Mouse (Mus musculus): ENCODE data around the gene St3gal3. TPM values are rescaled to one million over a fixed set of nuclear protein-coding genes. Genes with fewer than 3 reads are reported as not detected.
A peak's percentile ranks its signal among the peaks of the same experiment; 100 is the strongest.

St3gal3 gene
- polyA plus RNA-seq, 1 experiment from 2014 or later = 8.1 TPM

- H3K27ac ChIP-seq = no peak overlapping the region
- no peak overlapping the region for H3K4me3 ChIP-seq
- H3K27me3 ChIP-seq = no peaks in the 10 kb centered on the region
- no peak overlapping the region for H3K4me2 ChIP-seq
- no peak overlapping the region for H3K9ac ChIP-seq
- no peaks in the 10 kb centered on the region for H3K36me3 ChIP-seq
- H3K9me3 ChIP-seq = no peaks in the 10 kb centered on the region
- ATAC-seq (ENCODE audit: borderline replicate concordance, extremely low read depth, low FRiP score, low TSS enrichment) = no peak
- WGBS = 75% methylated on average over 8 of the region's 8 CpGs
- H3K4me1 ChIP-seq = 0 out of 2 replicates have a peak, but pooled peaks cover 3% of the 10 kb centered on the region
These were observed 91.2 kb downstream of the St3gal3 start for GRCm38 (mm10) chr4:118043331-118044002.

- H3K4me2 ChIP-seq = no peak overlapping the region
- no peak overlapping the region for H3K4me3 ChIP-seq
- WGBS = 66% methylated on average over 7 of the region's 7 CpGs
- H3K27ac ChIP-seq = no peak overlapping the region
- H3K9me3 ChIP-seq = no peaks in the 10 kb centered on the region
- H3K36me3 ChIP-seq = no peaks in the 10 kb centered on the region
- H3K27me3 ChIP-seq = no peaks in the 10 kb centered on the region
- no peak for ATAC-seq (ENCODE audit: borderline replicate concordance, extremely low read depth, low FRiP score, low TSS enrichment)
- no peak overlapping the region for H3K9ac ChIP-seq
- peaks cover 5% of the 10 kb centered on the region; the same call in 1 of the 2 replicates for H3K4me1 ChIP-seq
These were observed 91.9 kb downstream of the St3gal3 start for GRCm38 (mm10) chr4:118042671-118043320.

GRCm38 (mm10) chr4:118041145-118041544 is 93.6 kb downstream of the St3gal3 start:
- Histone ChIP-seq H3K4me1 (peaks cover 15% of the 10 kb centered on the region), H3K36me3 (no peaks in the 10 kb centered on the region), H3K4me2 (no peak overlapping the region), H3K9me3 (no peaks in the 10 kb centered on the region), H3K27ac (no peak overlapping the region), H3K27me3 (no peaks in the 10 kb centered on the region), H3K9ac (no peak overlapping the region), H3K4me3 (no peak overlapping the region)
- WGBS = 66% methylated on average over 9 of the region's 9 CpGs
- no peak for ATAC-seq (ENCODE audit: borderline replicate concordance, extremely low read depth, low FRiP score, low TSS enrichment)

GRCm38 (mm10) chr4:118040650-118041049 is 94.1 kb downstream of the St3gal3 start:
- H3K27me3 ChIP-seq = no peaks in the 10 kb centered on the region
- ATAC-seq (ENCODE audit: borderline replicate concordance, extremely low read depth, low FRiP score, low TSS enrichment) = no peak
- no peaks in the 10 kb centered on the region for H3K9me3 ChIP-seq
- H3K9ac ChIP-seq = no peak overlapping the region
- WGBS = 60% methylated on average over 4 of the region's 4 CpGs
- peaks cover 15% of the 10 kb centered on the region for H3K4me1 ChIP-seq
- H3K36me3 ChIP-seq = no peaks in the 10 kb centered on the region
- H3K27ac ChIP-seq = no peak overlapping the region
- H3K4me2 ChIP-seq = no peak overlapping the region
- no peak overlapping the region for H3K4me3 ChIP-seq

GRCm38 (mm10) chr4:118039964-118040363 is 94.8 kb downstream of the St3gal3 start:
- no peak overlapping the region for H3K4me2 ChIP-seq
- WGBS = 84% methylated on average over 5 of the region's 5 CpGs
- H3K4me3 ChIP-seq = no peak overlapping the region
- peaks cover 15% of the 10 kb centered on the region for H3K4me1 ChIP-seq
- H3K27me3 ChIP-seq = no peaks in the 10 kb centered on the region
- H3K9ac ChIP-seq = no peak overlapping the region
- H3K27ac ChIP-seq = no peak overlapping the region
- no peaks in the 10 kb centered on the region for H3K36me3 ChIP-seq
- ATAC-seq (ENCODE audit: borderline replicate concordance, extremely low read depth, low FRiP score, low TSS enrichment) = 0 out of 2 replicates have a peak, but pooled peaks have one; percentile 13
- H3K9me3 ChIP-seq = no peaks in the 10 kb centered on the region

- Histone ChIP-seq H3K36me3 (no peaks in the 10 kb centered on the region), H3K4me3 (no peak overlapping the region), H3K27ac (peak overlapping the region; percentile 74), H3K27me3 (no peaks in the 10 kb centered on the region), H3K9ac (no peak overlapping the region), H3K9me3 (no peaks in the 10 kb centered on the region), H3K4me2 (no peak overlapping the region), H3K4me1 (peaks cover 15% of the 10 kb centered on the region)
- ATAC-seq (ENCODE audit: borderline replicate concordance, extremely low read depth, low FRiP score, low TSS enrichment) = no peak
- 37% methylated on average over 1 of the region's 1 CpGs for WGBS
These were observed 96.7 kb downstream of the St3gal3 start for GRCm38 (mm10) chr4:118038023-118038422.

- Histone ChIP-seq H3K4me3 (no peak overlapping the region), H3K4me1 (peaks cover 15% of the 10 kb centered on the region), H3K9ac (no peak overlapping the region), H3K9me3 (no peaks in the 10 kb centered on the region), H3K36me3 (no peaks in the 10 kb centered on the region), H3K27ac (peak overlapping the region; percentile 74), H3K27me3 (no peaks in the 10 kb centered on the region), H3K4me2 (no peak overlapping the region)
- ATAC-seq (ENCODE audit: borderline replicate concordance, extremely low read depth, low FRiP score, low TSS enrichment) = peak; percentile 75
- WGBS = 33% methylated on average over 5 of the region's 5 CpGs
These were observed 97.3 kb downstream of the St3gal3 start for GRCm38 (mm10) chr4:118037406-118037805.

GRCm38 (mm10) chr4:118036531-118036930 is 98.2 kb downstream of the St3gal3 start:
- no peak overlapping the region for H3K4me3 ChIP-seq
- WGBS = 88% methylated on average over 4 of the region's 4 CpGs
- H3K27ac ChIP-seq = peak overlapping the region; percentile 74; the same call in 1 of the 2 replicates
- no peak overlapping the region for H3K4me2 ChIP-seq
- H3K9me3 ChIP-seq = no peaks in the 10 kb centered on the region
- H3K27me3 ChIP-seq = no peaks in the 10 kb centered on the region
- H3K4me1 ChIP-seq = peaks cover 24% of the 10 kb centered on the region
- no peak for ATAC-seq (ENCODE audit: borderline replicate concordance, extremely low read depth, low FRiP score, low TSS enrichment)
- no peaks in the 10 kb centered on the region for H3K36me3 ChIP-seq
- no peak overlapping the region for H3K9ac ChIP-seq

GRCm38 (mm10) chr4:118035090-118035489 is 99.6 kb downstream of the St3gal3 start:
- H3K27me3 ChIP-seq = no peaks in the 10 kb centered on the region
- H3K36me3 ChIP-seq = no peaks in the 10 kb centered on the region
- no peak for ATAC-seq (ENCODE audit: borderline replicate concordance, extremely low read depth, low FRiP score, low TSS enrichment)
- H3K4me2 ChIP-seq = no peak overlapping the region
- no peak overlapping the region for H3K9ac ChIP-seq
- 85% methylated on average over 2 of the region's 2 CpGs for WGBS
- no peaks in the 10 kb centered on the region for H3K9me3 ChIP-seq
- peaks cover 33% of the 10 kb centered on the region for H3K4me1 ChIP-seq
- no peak overlapping the region for H3K27ac ChIP-seq
- H3K4me3 ChIP-seq = no peak overlapping the region

- Histone ChIP-seq H3K27ac (no peak overlapping the region), H3K27me3 (no peaks in the 10 kb centered on the region), H3K9ac (no peak overlapping the region), H3K36me3 (no peaks in the 10 kb centered on the region), H3K4me2 (no peak overlapping the region), H3K9me3 (no peaks in the 10 kb centered on the region), H3K4me1 (peaks cover 50% of the 10 kb centered on the region), H3K4me3 (no peak overlapping the region)
- no peak for ATAC-seq (ENCODE audit: borderline replicate concordance, extremely low read depth, low FRiP score, low TSS enrichment)
- 79% methylated on average over 5 of the region's 5 CpGs for WGBS
These were observed 101.7 kb downstream of the St3gal3 start for GRCm38 (mm10) chr4:118033026-118033425.

- peaks cover 39% of the 10 kb centered on the region for H3K4me1 ChIP-seq
- no peaks in the 10 kb centered on the region for H3K27me3 ChIP-seq
- no peak overlapping the region for H3K4me3 ChIP-seq
- no peak overlapping the region for H3K9ac ChIP-seq
- peak overlapping the region; percentile 66 for H3K27ac ChIP-seq
- ATAC-seq (ENCODE audit: borderline replicate concordance, extremely low read depth, low FRiP score, low TSS enrichment) = no peak
- no peak overlapping the region for H3K4me2 ChIP-seq
- H3K9me3 ChIP-seq = no peaks in the 10 kb centered on the region
- 79% methylated on average over 7 of the region's 7 CpGs for WGBS
- no peaks in the 10 kb centered on the region for H3K36me3 ChIP-seq
These were observed 102.9 kb downstream of the St3gal3 start for GRCm38 (mm10) chr4:118031776-118032170.

- Histone ChIP-seq H3K4me1 (peaks cover 39% of the 10 kb centered on the region), H3K27ac (peak overlapping the region; percentile 66), H3K4me3 (no peak overlapping the region), H3K4me2 (no peak overlapping the region), H3K9ac (no peak overlapping the region), H3K36me3 (no peaks in the 10 kb centered on the region), H3K27me3 (no peaks in the 10 kb centered on the region), H3K9me3 (no peaks in the 10 kb centered on the region)
- WGBS = 40% methylated on average over 6 of the region's 6 CpGs
- peak; percentile 86 for ATAC-seq (ENCODE audit: borderline replicate concordance, extremely low read depth, low FRiP score, low TSS enrichment)
These were observed 103.5 kb downstream of the St3gal3 start for GRCm38 (mm10) chr4:118031132-118031775.
